In genomic region chr1:88602241-88602640, GRCm38 (mm10) we compare ENCODE assay signal across 17 mouse cellular contexts.
DNase-seq lines count a peak whose midpoint lies in the region.
"Had no signal": no experiment of that assay in that cellular context is flagged by ENCODE, and none has a peak within 500 bp of the region (broad histone marks: within the 10 kb centered on the region; RNA-seq: fewer than 3 reads in every experiment).

No protein-coding gene starts in this region.

- DNase-seq in cerebellum, adult 9-10 months = peak; percentile 19
- DNase-seq in cerebellum, postnatal 10 days = no peak
- peak; percentile 55 for DNase-seq in heart, adult 11 months
- no peak for DNase-seq in heart, adult 8-10 months (ENCODE audit: low spot score)
- peak; percentile 52 for DNase-seq in brain, adult 2 months (ENCODE audit: low read depth, low spot score)
- no peak for DNase-seq in layer of hippocampus, postnatal 10 days (ENCODE audit: low spot score in 2 of 2)
- DNase-seq: adrenal gland, adult 8-10 months; adrenal gland, postnatal 25 days; cerebellum, postnatal 36 days; embryo, embryonic 11 days; forebrain, postnatal 0 days; gastrocnemius, adult 2 months; gastrocnemius, postnatal 14 days; heart, adult 18-20 months; heart, postnatal 14 days; heart, postnatal 4 days; kidney, adult 18-20 months had no signal

Comparison
In these comparisons a context has a peak if more than half of its experiments do, and no peak if none do; other contexts are left out.
1. DNase-seq: peak in cerebellum, adult 9-10 months (single experiment), heart, adult 11 months (single experiment) and brain, adult 2 months (single experiment); none in cerebellum, postnatal 10 days (0 of 2), heart, adult 8-10 months (single experiment) and layer of hippocampus, postnatal 10 days (0 of 2).